Mouse (Mus musculus) testis, adult 2 months (tissue): Measurements from ENCODE around the gene Phldb3. TPM values are rescaled to one million over a fixed set of nuclear protein-coding genes. Genes with fewer than 3 reads are reported as not detected.
"Not testable (repeated sequence)": the region's sequence is repeated elsewhere in the genome, so short reads cannot be mapped to it uniquely, and the experiment has no call there.

Experiments
- H3K27ac ChIP-seq: fragments of 200-500 bp; 2 replicates; pipeline ENCODE4 v1.5.1; 2012; ENCODE audit warnings: low read depth, low read length; ENCODE audit not compliant: control insufficient read depth, insufficient read depth
- H3K27me3 ChIP-seq: fragments of 200-500 bp; 2 replicates; pipeline ENCODE4 v1.6.1; 2012; ENCODE audit warnings: mild to moderate bottlenecking, low read length, moderate library complexity; ENCODE audit not compliant: control insufficient read depth, insufficient read depth
- H3K36me3 ChIP-seq: fragments of 200-500 bp; 2 replicates; pipeline ENCODE4 v1.6.1; 2012; ENCODE audit warnings: mild to moderate bottlenecking, low read length; ENCODE audit not compliant: control insufficient read depth, insufficient read depth
- H3K4me1 ChIP-seq: fragments of 200-500 bp; 2 replicates; pipeline ENCODE4 v1.6.1; 2012; ENCODE audit warnings: low read length; ENCODE audit not compliant: control insufficient read depth, insufficient read depth
- H3K4me3 ChIP-seq: fragments of 200-500 bp; 2 replicates; pipeline ENCODE4 v1.5.1; 2012; ENCODE audit warnings: low read depth, mild to moderate bottlenecking, low read length, moderate library complexity, mixed read lengths; ENCODE audit not compliant: control insufficient read depth
- CTCF ChIP-seq: fragments of 200-500 bp; IDR thresholded peaks from 2 replicates; pipeline ENCODE4 v1.5.1; 2012; ENCODE audit warnings: low read depth, mild to moderate bottlenecking, inconsistent platforms, low read length, moderate library complexity; ENCODE audit not compliant: control insufficient read depth, insufficient read depth, insufficient replicate concordance
- POLR2A ChIP-seq: fragments of 200-500 bp; IDR thresholded peaks from 2 replicates; pipeline ENCODE4 v1.6.1; 2012; ENCODE audit warnings: low read depth, mild to moderate bottlenecking, inconsistent platforms, low read length, moderate library complexity; ENCODE audit not compliant: control insufficient read depth
- polyA plus RNA-seq: library from polyadenylated mRNA; depleted of rRNA; stranded (reverse); fragments of >200 nt; gene quantifications from 2 replicates; pipeline ENCODE4 v1.2.3, GENCODE M21; 2012

The Phldb3 gene
- polyA plus RNA-seq, 1 experiment = 0.52 TPM

GRCm38 (mm10) chr7:24608017-24608416 is 2.5 kb upstream of the Phldb3 start:
- peaks cover 22% of the 10 kb centered on the region for H3K4me1 ChIP-seq
- no peak overlapping the region for H3K27ac ChIP-seq
- H3K27me3 ChIP-seq = no peaks in the 10 kb centered on the region
- no peak for TF ChIP-seq CTCF
- H3K36me3 ChIP-seq = no peaks in the 10 kb centered on the region
- no peak overlapping the region for H3K4me3 ChIP-seq

DNA sequence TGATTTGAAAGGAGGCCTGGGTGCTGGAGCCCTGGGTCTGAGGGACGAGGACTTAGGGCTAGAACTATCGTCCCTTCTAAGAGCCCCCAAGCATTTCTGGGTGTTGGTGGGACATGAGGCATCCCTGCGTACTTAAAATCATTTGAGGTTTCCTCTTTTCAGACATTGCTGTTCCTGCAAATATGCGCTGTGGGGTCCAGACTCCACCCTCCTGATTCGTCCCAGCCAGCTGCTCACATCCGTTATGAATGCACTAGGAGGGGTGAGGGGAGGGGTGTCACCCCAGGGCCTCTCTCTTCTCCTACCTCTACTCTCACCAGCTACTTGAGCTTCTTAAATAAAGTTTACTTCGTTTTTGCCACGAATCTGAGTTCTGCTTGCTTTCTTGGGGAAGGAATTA is 2.0 kb upstream of the Phldb3 start:
- no peak overlapping the region for H3K4me3 ChIP-seq
- H3K27me3 ChIP-seq = no peaks in the 10 kb centered on the region
- no peaks in the 10 kb centered on the region for H3K36me3 ChIP-seq
- H3K4me1 ChIP-seq = peaks cover 22% of the 10 kb centered on the region
- TF ChIP-seq CTCF (no peak), POLR2A (no peak)
- no peak overlapping the region for H3K27ac ChIP-seq

DNA sequence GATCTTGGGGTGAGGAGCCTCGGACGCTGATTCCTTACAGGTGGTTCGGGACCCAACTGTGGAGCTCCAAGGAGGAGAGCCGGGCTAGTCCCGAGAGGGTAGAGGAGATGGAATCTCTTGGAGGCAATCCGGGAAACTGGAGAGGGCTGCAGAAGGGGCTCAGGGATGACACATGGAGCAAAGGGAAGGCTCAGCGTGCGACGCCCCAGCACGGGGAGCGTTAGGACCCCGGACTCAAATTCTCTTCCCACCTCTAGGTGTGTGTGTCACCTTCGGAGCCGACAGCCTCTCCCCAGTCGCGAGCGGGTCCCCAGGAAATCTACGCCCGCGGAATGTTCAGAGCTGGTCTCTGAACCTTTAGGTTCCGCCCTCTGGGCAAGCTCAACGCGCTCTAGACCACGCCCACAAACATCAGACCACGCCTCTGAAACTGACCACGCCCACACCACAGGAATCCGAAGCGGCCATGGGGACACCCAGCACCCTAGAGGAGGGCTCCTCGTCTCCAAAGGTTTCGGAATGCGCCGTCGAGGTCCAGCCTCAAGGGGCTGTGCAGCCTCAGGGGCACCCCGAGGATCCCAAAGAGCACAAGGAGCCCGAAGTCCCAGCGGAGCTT is 424 bp downstream of the Phldb3 start:
- Histone ChIP-seq H3K4me3 (peak overlapping the region; percentile 81), H3K27me3 (no peaks in the 10 kb centered on the region), H3K4me1 (peaks cover 22% of the 10 kb centered on the region), H3K27ac (no peak overlapping the region), H3K36me3 (no peaks in the 10 kb centered on the region)
- peak; percentile 43; the same call in 1 of the 2 replicates for TF ChIP-seq POLR2A
- TF ChIP-seq CTCF = no peak

DNA sequence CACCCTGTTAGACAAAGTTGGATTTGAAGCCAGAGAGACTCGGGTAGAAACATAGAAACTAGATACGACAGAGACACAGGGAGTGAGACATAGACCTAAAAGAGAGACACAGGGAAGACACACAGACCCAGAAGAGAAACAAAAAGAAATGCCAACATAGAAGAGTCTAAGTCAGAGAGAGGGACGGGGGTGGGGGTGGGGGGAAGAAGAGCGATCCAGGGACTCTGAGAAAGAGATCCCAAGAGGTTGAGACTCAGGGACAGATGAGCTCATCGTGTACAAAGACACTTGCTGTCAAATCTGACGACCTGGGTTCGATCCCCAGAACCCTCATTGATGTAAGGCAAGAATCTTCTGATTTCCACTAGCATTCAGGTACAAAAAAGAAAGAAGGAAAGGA is 1.1 kb downstream of the Phldb3 start:
- Histone ChIP-seq H3K36me3 (no peaks in the 10 kb centered on the region), H3K27me3 (no peaks in the 10 kb centered on the region), H3K4me1 (peaks cover 24% of the 10 kb centered on the region), H3K27ac (no peak overlapping the region), H3K4me3 (peak overlapping the region; percentile 81)
- TF ChIP-seq POLR2A (no peak), CTCF (no peak)

- Histone ChIP-seq H3K27me3 (no peaks in the 10 kb centered on the region), H3K36me3 (no peaks in the 10 kb centered on the region), H3K27ac (no peak overlapping the region), H3K4me3 (no peak overlapping the region; the same call in 1 of the 2 replicates), H3K4me1 (peaks cover 24% of the 10 kb centered on the region)
- TF ChIP-seq POLR2A (no peak), CTCF (no peak)
Observed at GRCm38 (mm10) chr7:24612308-24612910, 1.8 kb downstream of the Phldb3 start.

DNA sequence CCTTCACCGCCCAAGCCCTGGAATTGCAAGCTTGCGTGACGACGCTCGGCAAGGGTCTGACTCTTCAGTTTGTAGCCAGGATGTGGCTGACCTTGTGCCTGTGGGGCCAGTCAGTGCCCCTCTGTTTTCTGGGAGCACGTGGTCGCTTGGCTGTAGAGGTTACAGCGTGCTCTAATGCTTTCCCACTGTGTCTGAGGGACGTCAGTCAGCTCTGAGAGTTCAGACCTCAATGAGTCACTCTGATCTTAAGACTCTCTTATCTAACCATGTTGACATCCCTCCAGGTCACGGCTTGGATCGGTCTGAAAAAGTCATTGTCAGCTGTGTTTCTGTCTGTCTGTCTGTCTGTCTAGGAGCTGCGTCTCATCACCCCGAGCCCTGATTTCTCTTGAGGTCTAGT is 4.3 kb downstream of the Phldb3 start:
- Histone ChIP-seq H3K36me3 (no peaks in the 10 kb centered on the region), H3K27me3 (no peaks in the 10 kb centered on the region), H3K27ac (no peak overlapping the region), H3K4me3 (no peak overlapping the region), H3K4me1 (peaks cover 24% of the 10 kb centered on the region)
- no peak for TF ChIP-seq CTCF
- TF ChIP-seq POLR2A = no peak

DNA sequence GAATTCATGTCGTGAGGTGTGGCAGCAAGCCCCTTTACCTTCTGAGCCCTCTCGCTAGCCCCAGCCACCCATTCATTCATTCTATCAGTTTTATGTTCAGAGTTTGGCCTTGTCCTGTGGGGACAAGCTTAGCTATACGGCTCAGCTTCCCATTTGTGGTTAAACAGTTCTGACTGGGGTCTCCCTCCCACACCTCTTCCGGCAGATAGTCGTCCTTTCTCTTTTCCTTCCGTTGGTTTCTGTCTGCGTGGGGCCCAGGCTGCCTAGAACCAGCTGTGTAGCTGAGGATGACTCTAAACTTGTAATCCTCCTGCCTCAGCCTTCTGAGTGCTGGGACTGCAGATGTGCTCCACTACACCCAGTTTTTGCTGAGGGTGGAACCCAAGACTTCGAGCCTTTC is 7.2 kb downstream of the Phldb3 start:
- TF ChIP-seq POLR2A (no peak), CTCF (no peak)
- Histone ChIP-seq H3K36me3 (no peaks in the 10 kb centered on the region), H3K27me3 (no peaks in the 10 kb centered on the region), H3K4me1 (peaks cover 5% of the 10 kb centered on the region; the same call in 1 of the 2 replicates), H3K4me3 (no peak overlapping the region), H3K27ac (no peak overlapping the region)

DNA sequence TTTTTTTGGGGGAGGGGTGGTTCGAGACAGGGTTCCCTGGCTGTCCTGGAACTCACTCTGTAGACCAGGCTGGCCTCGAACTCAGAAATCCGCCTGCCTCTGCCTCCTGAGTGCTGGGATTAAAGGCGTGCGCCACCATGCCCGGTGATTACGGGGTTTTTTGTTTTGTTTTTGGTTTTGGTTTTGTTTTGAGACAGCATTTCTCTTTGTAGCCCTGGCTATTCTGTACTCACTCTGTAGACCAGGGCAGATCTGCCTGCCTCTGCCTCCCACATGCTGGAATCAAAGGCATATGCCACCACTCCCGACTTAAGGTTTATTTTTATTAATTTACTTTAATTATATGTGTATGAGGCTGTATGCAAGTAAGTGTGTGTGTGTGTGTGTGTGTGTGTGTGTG is 7.8 kb downstream of the Phldb3 start:
- H3K36me3 ChIP-seq, H3K4me3 ChIP-seq, H3K27ac ChIP-seq, H3K27me3 ChIP-seq, H3K4me1 ChIP-seq: not testable (repeated sequence)
